Mouse (Mus musculus) ES-Bruce4 (cell line): ENCODE results near the gene Fbxl8.

ENCODE experiments used
- CTCF ChIP-seq: IDR thresholded peaks from one replicate; pipeline ENCODE4 v1.8.1; 2011; ENCODE audit warnings: low read depth, low read length
- POLR2A ChIP-seq: IDR thresholded peaks from one replicate; pipeline ENCODE4 v1.8.1; 2011; ENCODE audit warnings: low read length; ENCODE audit not compliant: insufficient read depth

- TF ChIP-seq CTCF = no peak
- no peak for TF ChIP-seq POLR2A
Measured at GRCm38 (mm10) chr8:105269075-105269458, 4.6 kb downstream of the Fbxl8 start.
